Mouse (Mus musculus): ENCODE measurements at regions not wholly inside any gene's neighbourhood (a gene's known extent, or its start where the extent isn't known, plus 50 kb on each side); places are given as distances from the start of the nearest gene placed in this dataset.
A peak's percentile ranks its signal among the peaks of the same experiment; 100 is the strongest.

DNA sequence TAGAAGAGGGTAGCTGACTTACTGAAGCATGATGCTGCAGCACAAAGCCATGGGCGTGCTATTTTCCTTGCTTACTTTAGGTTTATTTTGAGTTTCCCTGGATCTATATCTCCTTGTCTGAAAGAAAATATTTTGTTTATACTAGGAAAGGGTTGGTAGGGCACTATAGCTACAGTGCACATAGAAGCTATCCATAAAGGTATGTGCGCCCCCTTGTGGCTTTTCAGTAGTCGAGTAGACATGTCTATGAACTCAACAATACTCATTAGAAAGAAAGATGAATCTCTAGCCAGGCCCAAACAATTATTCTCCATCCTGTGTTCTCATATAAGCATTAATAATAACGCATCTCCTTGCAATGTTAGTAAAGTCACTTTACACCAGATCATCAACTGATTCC lies 114.3 kb downstream of the Rab38 start:
- DNase-seq (ENCODE audit: low spot score), result peak; percentile 35

DNA sequence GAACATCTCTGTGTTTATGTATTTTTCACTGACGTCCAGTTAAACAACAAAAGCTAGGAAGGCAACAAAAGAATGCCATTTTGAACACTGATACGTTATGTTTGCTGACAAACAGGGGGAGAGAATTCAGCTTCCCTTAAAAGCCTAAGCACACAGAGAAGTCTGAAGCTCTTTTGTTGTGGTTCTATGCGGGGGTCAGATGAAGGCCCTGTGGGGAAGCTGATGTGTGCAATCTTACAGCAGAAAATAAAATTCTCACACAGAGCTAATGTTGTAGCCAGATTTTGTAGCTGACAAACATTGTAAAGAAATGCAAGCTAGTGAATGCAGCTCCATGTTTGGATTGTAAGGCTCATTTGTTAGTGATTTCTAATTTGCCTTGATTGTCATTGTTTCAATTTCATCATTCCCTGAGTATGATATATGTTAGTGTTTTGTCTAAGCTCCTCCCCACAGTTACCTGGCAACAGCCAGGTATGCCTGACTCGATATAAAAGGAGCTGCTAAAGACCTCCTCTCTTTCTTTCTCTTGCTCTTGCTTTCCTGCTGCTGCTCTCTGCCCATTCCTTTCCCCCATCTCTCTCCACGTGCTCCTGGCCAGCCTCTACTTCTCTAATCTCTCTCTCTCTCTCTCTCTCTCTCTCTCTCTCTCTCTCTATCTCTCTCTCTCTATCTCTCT lies 115.0 kb downstream of the Rab38 start:
- no peak for DNase-seq (ENCODE audit: low spot score)

DNA sequence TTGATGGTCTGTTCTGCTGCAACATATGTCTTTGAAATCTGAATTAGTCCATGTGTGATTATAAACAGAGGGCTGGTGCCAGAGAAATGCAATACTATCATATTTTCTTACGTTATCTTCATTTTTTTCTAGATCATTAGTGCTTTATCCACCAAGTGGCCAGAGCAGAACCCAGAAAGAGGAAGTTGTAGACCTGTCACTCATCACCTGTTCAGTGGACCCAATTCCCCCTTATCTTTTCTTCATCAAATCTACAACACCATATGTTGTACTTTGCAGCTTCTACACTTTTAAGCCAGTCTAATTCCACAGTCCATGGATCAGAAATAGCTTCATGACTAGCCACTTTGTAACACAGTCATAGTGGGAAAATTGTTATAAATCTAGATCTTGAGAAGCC lies 145.0 kb downstream of the Rab38 start:
- no peak for DNase-seq (ENCODE audit: low spot score)

DNA sequence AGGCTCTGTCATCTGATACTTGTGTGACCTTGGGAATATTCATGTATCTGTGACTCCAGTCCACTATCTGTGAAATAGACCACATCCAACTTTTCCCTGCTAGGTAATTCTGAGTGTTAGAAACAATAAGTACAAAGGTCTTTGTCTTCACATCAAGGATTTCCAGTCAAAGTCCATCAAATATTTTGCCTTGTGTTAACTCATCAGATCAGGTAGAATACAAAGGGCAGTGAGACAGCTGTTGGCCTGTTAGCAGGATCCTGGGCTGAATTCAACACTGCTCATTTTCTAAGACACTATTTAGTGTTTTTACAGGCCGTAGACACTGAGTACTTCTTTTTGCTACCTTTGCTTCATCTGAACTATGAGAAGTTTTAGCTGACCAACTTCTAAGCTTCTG lies 170.7 kb downstream of the Rab38 start:
- no peak for DNase-seq (ENCODE audit: low spot score)
